Mouse (Mus musculus) ES-Bruce4 (cell line): ENCODE data around the gene Parp4. TPM values are rescaled to one million over a fixed set of nuclear protein-coding genes. Genes with fewer than 3 reads are reported as not detected.

Source experiments
- H3K27ac ChIP-seq: 2 replicates; pipeline ENCODE4 v1.5.1; 2012; ENCODE audit warnings: low read length, inconsistent platforms; ENCODE audit not compliant: insufficient read depth
- H3K27me3 ChIP-seq: 2 replicates; pipeline ENCODE4 v1.6.1; 2012; ENCODE audit warnings: mild to moderate bottlenecking, low read length, inconsistent platforms; ENCODE audit not compliant: control insufficient read depth, poor library complexity, insufficient read depth, severe bottlenecking
- H3K36me3 ChIP-seq: 2 replicates; pipeline ENCODE4 v1.6.1; 2012; ENCODE audit warnings: inconsistent platforms, mild to moderate bottlenecking, low read length, moderate library complexity; ENCODE audit not compliant: control insufficient read depth, poor library complexity, insufficient read depth, severe bottlenecking
- H3K4me1 ChIP-seq: one replicate; pipeline ENCODE4 v1.8.1; 2011; ENCODE audit warnings: low read length; ENCODE audit not compliant: control insufficient read depth, insufficient read depth
- H3K4me3 ChIP-seq: 2 replicates; pipeline ENCODE4 v1.5.1; 2011; ENCODE audit warnings: low read depth, mild to moderate bottlenecking, low read length
- H3K9ac ChIP-seq: 2 replicates; pipeline ENCODE4 v1.6.1; 2012; ENCODE audit warnings: low read depth, mild to moderate bottlenecking, inconsistent platforms; ENCODE audit not compliant: poor library complexity, severe bottlenecking
- H3K9me3 ChIP-seq: replicated peaks from 2 replicates; pipeline ENCODE4 v1.6.1; 2012; ENCODE audit warnings: mild to moderate bottlenecking, low read length, inconsistent platforms; ENCODE audit not compliant: control insufficient read depth, poor library complexity, insufficient read depth, severe bottlenecking
- CTCF ChIP-seq: IDR thresholded peaks from one replicate; pipeline ENCODE4 v1.8.1; 2011; ENCODE audit warnings: low read depth, low read length
- EP300 ChIP-seq: IDR thresholded peaks from 2 replicates; pipeline ENCODE4 v1.6.1; 2011; ENCODE audit warnings: low read depth, low read length; ENCODE audit not compliant: insufficient read depth
- POLR2A ChIP-seq: IDR thresholded peaks from one replicate; pipeline ENCODE4 v1.8.1; 2011; ENCODE audit warnings: low read length; ENCODE audit not compliant: insufficient read depth
- polyA plus RNA-seq: library from polyadenylated mRNA; stranded (reverse); fragments of >200 nt; gene quantifications from 2 replicates; pipeline ENCODE4 v1.2.4, GENCODE M21; 2011; ENCODE audit warnings: low read depth; ENCODE audit not compliant: missing spikeins, insufficient read depth, insufficient read length

The Parp4 gene
- polyA plus RNA-seq, 1 experiment, result 12.7 TPM

- Histone ChIP-seq H3K9ac (no peak overlapping the region), H3K9me3 (no peaks in the 10 kb centered on the region), H3K27me3 (no peaks in the 10 kb centered on the region), H3K4me3 (no peak overlapping the region), H3K27ac (no peak overlapping the region; the same call in 1 of the 2 replicates), H3K4me1 (no peaks in the 10 kb centered on the region), H3K36me3 (peaks cover 90% of the 10 kb centered on the region)
- TF ChIP-seq POLR2A (no peak), EP300 (no peak), CTCF (no peak)
Observed at GRCm38 (mm10) chr14:56689766-56690165, 114.3 kb downstream of the Parp4 start.

- no peaks in the 10 kb centered on the region for H3K9me3 ChIP-seq
- H3K4me3 ChIP-seq, result no peak overlapping the region
- no peaks in the 10 kb centered on the region for H3K27me3 ChIP-seq
- H3K4me1 ChIP-seq, result no peaks in the 10 kb centered on the region
- TF ChIP-seq CTCF, result no peak
- no peak for TF ChIP-seq POLR2A
- no peak for TF ChIP-seq EP300
- H3K9ac ChIP-seq, result no peak overlapping the region
- peaks cover 87% of the 10 kb centered on the region for H3K36me3 ChIP-seq
- no peak overlapping the region for H3K27ac ChIP-seq
Observed at GRCm38 (mm10) chr14:56695495-56695894, 120.1 kb downstream of the Parp4 start.

- TF ChIP-seq POLR2A (no peak), EP300 (no peak), CTCF (no peak)
- no peaks in the 10 kb centered on the region for H3K9me3 ChIP-seq
- no peaks in the 10 kb centered on the region for H3K4me1 ChIP-seq
- H3K4me3 ChIP-seq, result no peak overlapping the region
- H3K27me3 ChIP-seq, result no peaks in the 10 kb centered on the region
- H3K36me3 ChIP-seq, result peaks cover 66% of the 10 kb centered on the region
- no peak overlapping the region for H3K27ac ChIP-seq
- H3K9ac ChIP-seq, result no peak overlapping the region
Observed at GRCm38 (mm10) chr14:56697836-56698235, 122.4 kb downstream of the Parp4 start.

- TF ChIP-seq EP300, result no peak
- TF ChIP-seq CTCF, result no peak
- TF ChIP-seq POLR2A, result no peak
Observed at GRCm38 (mm10) chr14:56702644-56703043, 127.2 kb downstream of the Parp4 start.

GRCm38 (mm10) chr14:56705687-56706086 is 130.3 kb downstream of the Parp4 start:
- no peaks in the 10 kb centered on the region for H3K9me3 ChIP-seq
- H3K9ac ChIP-seq, result no peak overlapping the region
- no peaks in the 10 kb centered on the region for H3K27me3 ChIP-seq
- H3K4me1 ChIP-seq, result no peaks in the 10 kb centered on the region
- peaks cover 5% of the 10 kb centered on the region for H3K36me3 ChIP-seq
- no peak overlapping the region for H3K27ac ChIP-seq
- no peak for TF ChIP-seq POLR2A
- no peak overlapping the region for H3K4me3 ChIP-seq

More at GRCm38 (mm10) chr14:56702644-56703043, 127.2 kb downstream of the Parp4 start:
- Histone ChIP-seq H3K27me3 (no peaks in the 10 kb centered on the region), H3K4me3 (no peak overlapping the region), H3K27ac (no peak overlapping the region), H3K9me3 (no peaks in the 10 kb centered on the region), H3K36me3 (peaks cover 18% of the 10 kb centered on the region), H3K9ac (no peak overlapping the region), H3K4me1 (no peaks in the 10 kb centered on the region)

Other genes with a start within 250 kb of the Parp4 start
- 1.7 and 1.9 TPM in 2 replicates for gene Atp12a, start 210.6 kb upstream of the Parp4 start, polyA plus RNA-seq
- 70.2 and 70.7 TPM in 2 replicates for gene Rnf17, start 173.0 kb upstream of the Parp4 start, polyA plus RNA-seq
- 18.5 and 22.5 TPM in 2 replicates for gene Cenpj, start 194 bp upstream of the Parp4 start, polyA plus RNA-seq
- 124 and 129 TPM in 2 replicates for gene Mphosph8, start 92.6 kb downstream of the Parp4 start, polyA plus RNA-seq
- gene Pspc1, start 202.7 kb downstream of the Parp4 start, polyA plus RNA-seq, result 191 and 192 TPM in 2 replicates
- 41.9 and 43.8 TPM in 2 replicates for gene Zmym5, start 236.1 kb downstream of the Parp4 start, polyA plus RNA-seq